Mouse (Mus musculus) olfactory bulb, adult 2 months (tissue): ENCODE measurements around the gene Nlrp3.

ENCODE experiments used
- CTCF ChIP-seq: fragments of 200-500 bp; IDR thresholded peaks from 2 replicates; pipeline ENCODE4 v1.5.1; 2012; ENCODE audit warnings: low read depth, mild to moderate bottlenecking, low read length, moderate library complexity; ENCODE audit not compliant: insufficient read depth
- POLR2A ChIP-seq: fragments of 200-500 bp; IDR thresholded peaks from 2 replicates; pipeline ENCODE4 v1.6.1; 2012; ENCODE audit warnings: mild to moderate bottlenecking, low read depth, low read length, moderate library complexity; ENCODE audit not compliant: insufficient read depth

- TF ChIP-seq CTCF = no peak
- no peak for TF ChIP-seq POLR2A
Measured at GRCm38 (mm10) chr11:59513556-59513955, 27.8 kb upstream of the Nlrp3 start.
